Mouse (Mus musculus) spleen, adult 2 months (tissue): ENCODE data around the gene Lbhd2.

Experiments used
- CTCF ChIP-seq: fragments of 200-500 bp; IDR thresholded peaks from 2 replicates; pipeline ENCODE4 v1.5.1; 2011; ENCODE audit warnings: mild to moderate bottlenecking, inconsistent platforms; ENCODE audit not compliant: insufficient read depth, insufficient read length, insufficient replicate concordance; ENCODE audit errors: extremely low read depth
- POLR2A ChIP-seq: fragments of 200-500 bp; IDR thresholded peaks from 2 replicates; pipeline ENCODE4 v1.6.1; 2011; ENCODE audit warnings: low read depth, low read length, inconsistent platforms

DNA sequence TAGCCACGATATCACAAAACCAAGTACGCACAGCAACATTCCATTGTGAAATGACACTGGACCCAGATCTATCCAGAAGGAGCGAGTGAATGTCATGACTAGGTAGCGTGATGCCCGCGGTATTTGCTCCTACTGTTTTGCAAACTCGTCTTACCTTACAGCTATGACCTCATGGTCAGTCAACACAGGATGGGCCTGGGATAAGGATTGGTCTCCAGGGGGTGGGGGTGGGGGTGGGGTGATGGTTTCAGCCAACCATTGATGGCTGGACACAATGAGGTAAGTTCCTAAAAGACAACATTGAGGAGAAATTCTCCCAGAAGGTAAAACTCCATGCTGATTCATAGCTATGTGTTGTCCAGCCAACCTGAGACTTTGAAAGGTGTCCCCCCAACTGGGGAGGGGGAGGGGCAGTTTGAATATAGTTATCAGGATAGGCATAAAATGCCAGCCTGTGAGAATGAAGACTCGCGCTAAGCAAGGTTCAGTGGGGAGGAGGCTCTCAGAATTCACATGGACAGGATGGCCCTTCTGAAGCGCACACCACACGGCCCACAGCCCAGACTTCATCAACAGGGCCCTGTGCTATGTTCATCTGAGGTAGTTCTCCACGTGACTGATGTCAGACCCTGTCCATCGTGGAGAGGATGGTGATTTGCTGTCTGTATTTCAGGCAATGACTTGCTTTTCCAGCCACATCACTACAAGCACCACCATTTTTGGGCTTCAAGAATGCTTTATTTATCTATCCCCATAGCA lies 20.5 kb upstream of the Lbhd2 start:
- TF ChIP-seq CTCF, result no peak
- TF ChIP-seq POLR2A, result no peak
